Mouse (Mus musculus) forebrain, postnatal 0 days (tissue): ENCODE results near the gene Sepsecs. TPM values are rescaled to one million over a fixed set of nuclear protein-coding genes. Genes with fewer than 3 reads are reported as not detected.
"Not testable (repeated sequence)": the region's sequence is repeated elsewhere in the genome, so short reads cannot be mapped to it uniquely, and the experiment has no call there.

Source experiments
- ATAC-seq: fragments of 200-750 bp; cut with Nextera tagmentation; 2 replicates; pipeline ENCODE4 v1.8.0; 2017; ENCODE audit warnings: mild to moderate bottlenecking, moderate library complexity
- DNase-seq: peaks from one replicate; pipeline ENCODE4 v3.0.0-alpha.2; 2015
- H3K27ac ChIP-seq: fragments of 300-500 bp; sonication (generic); 2 replicates; pipeline ENCODE4 v1.5.1; 2014; ENCODE audit warnings: low read depth, mild to moderate bottlenecking, antibody characterized with exemption, low read length, moderate library complexity, mixed read lengths
- H3K27me3 ChIP-seq: fragments of 300-500 bp; sonication (generic); 2 replicates; pipeline ENCODE4 v1.6.1; 2014; ENCODE audit warnings: mild to moderate bottlenecking, low read length, mixed read lengths; ENCODE audit not compliant: insufficient read depth
- H3K36me3 ChIP-seq: fragments of 300-500 bp; sonication (generic); 2 replicates; pipeline ENCODE4 v1.6.1; 2014; ENCODE audit warnings: mild to moderate bottlenecking, moderate library complexity; ENCODE audit not compliant: insufficient read depth
- H3K4me1 ChIP-seq: fragments of 300-500 bp; sonication (generic); 2 replicates; pipeline ENCODE4 v1.6.1; 2014; ENCODE audit warnings: antibody characterized with exemption; ENCODE audit not compliant: insufficient read depth
- H3K4me2 ChIP-seq: fragments of 300-500 bp; sonication (generic); 2 replicates; pipeline ENCODE4 v1.6.1; 2014; ENCODE audit warnings: low read depth, mild to moderate bottlenecking, moderate library complexity
- H3K4me3 ChIP-seq: fragments of 300-500 bp; sonication (generic); 2 replicates; pipeline ENCODE4 v1.5.1; 2014; ENCODE audit warnings: low read depth, low read length, mixed read lengths
- H3K9ac ChIP-seq: fragments of 300-500 bp; sonication (generic); 2 replicates; pipeline ENCODE4 v1.6.1; 2014; ENCODE audit warnings: mild to moderate bottlenecking
- H3K9me3 ChIP-seq: fragments of 300-500 bp; sonication (generic); 2 replicates; pipeline ENCODE4 v1.6.1; 2016; ENCODE audit warnings: low read length
- CTCF ChIP-seq: sonication (generic); IDR thresholded peaks from 2 replicates; pipeline ENCODE4 v1.5.1; 2016; ENCODE audit warnings: antibody characterized with exemption, control low read depth, low read depth
- WGBS: fragments of 180-500 bp; shearing (Covaris S2); extraction: QIAGEN DNeasy Blood & Tissue Kit; methylation state at CpG from one replicate; pipeline ENCODE4 v1.1.7; 2014; 5-methylcytosine and 5-hydroxymethylcytosine counted together
- polyA plus RNA-seq: library from polyadenylated mRNA; unstranded; fragments of >200 nt; fragmentation: Nextera tagmentation; extraction: Ambion mirVana; gene quantifications from 2 replicates; pipeline ENCODE4 v1.2.1, GENCODE M21; 2015
- total RNA-seq: library from RNA; depleted of rRNA; stranded (reverse); fragments of >200 nt; gene quantifications from 2 replicates; pipeline ENCODE4 v1.2.3, GENCODE M21; 2014; rRNA removed

Sepsecs gene
- 8.4 and 15.6 TPM in 2 replicates for total RNA-seq
- 3.2 and 4.2 TPM in 2 replicates for polyA plus RNA-seq

- H3K36me3 ChIP-seq: no peaks in the 10 kb centered on the region
- peak within 1 kb of the TSS; percentile 66; the same call in 1 of the 2 replicates for H3K27ac ChIP-seq
- peak; percentile 98 for ATAC-seq
- peak; percentile 53 for TF ChIP-seq CTCF
- peak; percentile 94 for DNase-seq
- peak within 1 kb of the TSS; percentile 67 for H3K4me2 ChIP-seq
- H3K9me3 ChIP-seq: no peaks in the 10 kb centered on the region
- peak within 1 kb of the TSS; percentile 82 for H3K9ac ChIP-seq
- no peaks in the 10 kb centered on the region for H3K4me1 ChIP-seq
- peak within 1 kb of the TSS; percentile 73 for H3K4me3 ChIP-seq
- 0 out of 2 replicates have a peak, but pooled peaks cover 3% of the 10 kb centered on the region for H3K27me3 ChIP-seq
- WGBS: 4% methylated on average over 55 of the region's 56 CpGs
These were observed at the start of gene Sepsecs for GRCm38 (mm10) chr5:52669426-52670191. Gene Sepsecs (minus strand): TSS chr5:52669708.

DNA sequence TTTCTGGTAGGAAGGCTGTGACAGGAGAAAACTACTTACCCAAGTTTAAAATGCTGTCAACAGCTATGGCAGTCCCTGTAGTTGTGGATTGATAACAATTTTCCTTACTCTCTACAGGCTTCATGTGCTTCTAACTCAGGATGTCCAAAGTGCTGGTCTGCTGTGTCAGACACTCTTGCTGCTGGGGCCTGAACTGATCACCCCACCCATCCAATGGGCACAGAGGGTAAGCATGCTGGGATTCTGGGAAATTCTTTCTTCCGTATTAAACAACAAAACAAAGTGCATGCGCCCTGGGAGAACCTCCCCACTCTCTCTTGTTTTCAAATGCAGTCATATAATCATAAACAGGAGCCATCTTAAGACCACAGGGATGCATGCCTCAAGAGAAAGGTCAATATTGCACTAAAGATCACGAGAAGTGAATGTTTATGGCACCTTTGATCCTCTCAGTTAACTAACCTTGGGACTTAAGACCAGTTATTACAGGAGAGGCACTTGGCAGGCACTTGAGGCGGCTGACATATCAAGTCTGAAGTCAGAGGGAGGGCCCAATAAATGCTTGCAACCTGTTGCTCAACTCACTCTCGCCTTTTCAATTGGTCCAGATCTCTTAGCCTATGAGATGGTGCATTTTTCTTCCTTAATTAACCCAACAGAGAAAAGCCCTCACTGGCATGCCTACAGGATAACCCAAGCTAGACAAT is 47.4 kb upstream of the Sepsecs start:
- no peak for ATAC-seq
- no peak overlapping the region for H3K4me2 ChIP-seq
- no peaks in the 10 kb centered on the region for H3K27me3 ChIP-seq
- WGBS: 80% methylated on average over 5 of the region's 5 CpGs
- DNase-seq: no peak
- H3K9me3 ChIP-seq: no peaks in the 10 kb centered on the region
- H3K36me3 ChIP-seq: no peaks in the 10 kb centered on the region
- no peaks in the 10 kb centered on the region for H3K4me1 ChIP-seq
- no peak overlapping the region for H3K9ac ChIP-seq
- no peak overlapping the region for H3K4me3 ChIP-seq
- TF ChIP-seq CTCF: no peak
- H3K27ac ChIP-seq: no peak overlapping the region

GRCm38 (mm10) chr5:52712704-52713103 is 43.2 kb upstream of the Sepsecs start:
- Histone ChIP-seq H3K27me3 (no peaks in the 10 kb centered on the region), H3K4me3 (no peak overlapping the region), H3K4me1 (no peaks in the 10 kb centered on the region), H3K9me3 (no peaks in the 10 kb centered on the region), H3K9ac (no peak overlapping the region), H3K4me2 (no peak overlapping the region), H3K27ac (no peak overlapping the region), H3K36me3 (no peaks in the 10 kb centered on the region)
- DNase-seq (no peak), ATAC-seq (no peak)
- no peak for TF ChIP-seq CTCF

- H3K27me3 ChIP-seq: no peaks in the 10 kb centered on the region
- H3K4me3 ChIP-seq: no peak overlapping the region
- H3K9ac ChIP-seq: no peak overlapping the region
- WGBS: 82% methylated on average over 4 of the region's 4 CpGs
- H3K4me1 ChIP-seq: no peaks in the 10 kb centered on the region
- no peaks in the 10 kb centered on the region for H3K9me3 ChIP-seq
- no peak overlapping the region for H3K4me2 ChIP-seq
- no peak overlapping the region for H3K27ac ChIP-seq
- ATAC-seq (no peak), DNase-seq (no peak)
- TF ChIP-seq CTCF: no peak
- no peaks in the 10 kb centered on the region for H3K36me3 ChIP-seq
These were observed 35.1 kb upstream of the Sepsecs start for GRCm38 (mm10) chr5:52704562-52704961.

DNA sequence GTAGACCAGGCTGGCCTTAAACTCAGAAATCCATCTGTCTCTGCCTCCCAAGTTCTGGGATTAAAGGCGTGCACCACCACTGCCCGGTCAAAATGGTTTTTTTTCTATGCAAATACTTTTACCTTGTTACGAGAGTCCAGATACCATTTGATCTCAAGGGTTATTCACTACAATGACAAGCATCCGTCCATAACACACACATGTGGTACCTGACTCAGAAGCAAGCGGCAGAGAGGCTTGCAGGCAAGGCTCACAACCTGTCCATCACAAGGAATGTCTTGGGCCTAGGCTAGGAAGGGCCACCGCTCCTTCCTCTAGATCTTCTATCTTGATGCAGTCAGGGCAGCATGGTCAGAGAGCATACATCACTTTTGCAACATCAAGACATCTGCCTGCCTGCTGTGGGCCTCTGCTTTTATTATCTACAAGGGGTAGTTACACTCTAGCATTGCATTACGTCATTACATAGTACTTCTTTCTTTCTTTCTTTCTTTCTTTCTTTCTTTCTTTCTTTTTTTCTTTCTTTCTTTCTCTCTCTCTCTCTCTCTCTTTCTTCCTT is 28.5 kb upstream of the Sepsecs start:
- H3K9ac ChIP-seq, H3K4me3 ChIP-seq, H3K9me3 ChIP-seq, DNase-seq, H3K27me3 ChIP-seq, H3K36me3 ChIP-seq, H3K4me1 ChIP-seq, H3K4me2 ChIP-seq, H3K27ac ChIP-seq, ATAC-seq: not testable (repeated sequence)
- 91% methylated on average over 7 of the region's 7 CpGs for WGBS

DNA sequence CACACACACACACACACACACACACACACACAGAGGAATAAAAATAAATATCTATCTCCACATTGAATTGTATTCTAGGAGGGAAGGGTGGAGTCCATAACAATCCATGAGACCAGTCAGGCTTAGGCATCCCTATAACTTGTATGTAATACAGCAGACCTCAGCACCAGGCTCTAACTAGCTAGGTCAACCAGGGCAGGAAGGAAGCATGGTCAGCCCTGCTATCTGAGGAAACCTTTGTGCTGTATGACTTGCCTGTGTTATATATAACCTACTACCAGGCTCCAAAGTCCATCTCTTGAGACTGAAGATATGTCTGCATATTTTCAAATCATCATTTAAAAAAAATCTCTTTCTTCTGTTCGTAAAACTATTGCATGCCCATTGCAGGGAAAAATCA is 27.8 kb upstream of the Sepsecs start:
- no peak overlapping the region for H3K4me3 ChIP-seq

More for the DNA sequence above, 27.8 kb upstream of the Sepsecs start:
- no peak overlapping the region for H3K4me2 ChIP-seq
- no peak overlapping the region for H3K9ac ChIP-seq
- no peaks in the 10 kb centered on the region for H3K36me3 ChIP-seq
- no peak for TF ChIP-seq CTCF
- no peaks in the 10 kb centered on the region for H3K4me1 ChIP-seq
- DNase-seq: no peak
- no peaks in the 10 kb centered on the region for H3K9me3 ChIP-seq
- no peaks in the 10 kb centered on the region for H3K27me3 ChIP-seq
- H3K27ac ChIP-seq: no peak overlapping the region
- ATAC-seq: no peak
- 93% methylated on average over 1 of the region's 1 CpGs for WGBS
